In genomic region chr1:50970853-50971252, GRCm38 (mm10) we compare ENCODE assay signal across 25 mouse cellular contexts.
DNase-seq lines count a peak whose midpoint lies in the region; ATAC-seq and TF ChIP-seq lines count a peak whose summit lies in the region.
"Had no signal": no experiment of that assay in that cellular context is flagged by ENCODE, and none has a peak within 500 bp of the region (broad histone marks: within the 10 kb centered on the region; RNA-seq: fewer than 3 reads in every experiment).

No protein-coding gene starts in this region.

- TF ChIP-seq CTCF in lung, postnatal 0 days (IDR thresholded peaks at IDR 0.05), result no peak

- H3K4me2 ChIP-seq in limb, embryonic 14.5 days (replicated peaks; ENCODE audit: low read depth, low read length, severe bottlenecking), result no peak overlapping the region
- H3K4me2 ChIP-seq in lung, postnatal 0 days (replicated peaks; ENCODE audit: low read depth, low read length), result no peak overlapping the region
- H3K4me2 ChIP-seq in hindbrain, embryonic 11.5 days (replicated peaks; ENCODE audit: low read depth, low read length), result no peak overlapping the region
- H3K4me2 ChIP-seq: embryonic facial prominence, embryonic 13.5 days; forebrain, embryonic 13.5 days; heart, embryonic 11.5 days; hindbrain, embryonic 13.5 days had no signal

- ATAC-seq in limb, embryonic 14.5 days (ENCODE audit: low FRiP score, low read depth), result no peak; the same call in 1 of the 2 replicates
- ATAC-seq in lung, postnatal 0 days, result no peak; the same call in 1 of the 2 replicates
- no peak for ATAC-seq in hindbrain, embryonic 11.5 days (ENCODE audit: low FRiP score)
- ATAC-seq: activated CD4-positive, CD25-positive, alpha-beta regulatory T cell, adult 4 months; CD4-positive, CD25-positive, alpha-beta regulatory T cell, adult 4 months; forebrain, embryonic 13.5 days; forebrain, embryonic 16.5 days; hindbrain, embryonic 16.5 days had no signal

- H3K4me3 ChIP-seq in limb, embryonic 14.5 days (replicated peaks; ENCODE audit: low read length), result no peak overlapping the region
- no peak overlapping the region for H3K4me3 ChIP-seq in limb, embryonic 10.5 days
- H3K4me3 ChIP-seq in lung, postnatal 0 days (ENCODE audit: low read depth, low read length), result no peak overlapping the region
- no peak overlapping the region for H3K4me3 ChIP-seq in hindbrain, embryonic 11.5 days (ENCODE audit: low read depth, low read length)
- H3K4me3 ChIP-seq: embryonic facial prominence, embryonic 13.5 days; forebrain, embryonic 10.5 days; forebrain, embryonic 13.5 days; hindbrain, embryonic 13.5 days had no signal

- no peak overlapping the region for H3K9ac ChIP-seq in limb, embryonic 14.5 days (ENCODE audit: low read depth, low read length, severe bottlenecking)
- H3K9ac ChIP-seq in lung, postnatal 0 days (replicated peaks; ENCODE audit: low read depth), result no peak overlapping the region
- H3K9ac ChIP-seq in hindbrain, embryonic 11.5 days (ENCODE audit: low read depth, low read length), result no peak overlapping the region
- H3K9ac ChIP-seq: embryonic facial prominence, embryonic 13.5 days; forebrain, embryonic 13.5 days; hindbrain, embryonic 13.5 days had no signal

- no peaks in the 10 kb centered on the region for H3K36me3 ChIP-seq in limb, embryonic 14.5 days (ENCODE audit: control insufficient read depth, insufficient read depth, low read length)
- H3K36me3 ChIP-seq in limb, embryonic 10.5 days, result no peaks in the 10 kb centered on the region
- no peaks in the 10 kb centered on the region for H3K36me3 ChIP-seq in lung, postnatal 0 days (ENCODE audit: insufficient read depth, low read length)
- no peaks in the 10 kb centered on the region for H3K36me3 ChIP-seq in hindbrain, embryonic 11.5 days (ENCODE audit: control insufficient read depth, insufficient read depth, low read length)
- H3K36me3 ChIP-seq: embryonic facial prominence, embryonic 13.5 days; forebrain, embryonic 10.5 days; hindbrain, embryonic 13.5 days had no signal

- no peaks in the 10 kb centered on the region for H3K27me3 ChIP-seq in limb, embryonic 14.5 days (ENCODE audit: control insufficient read depth, insufficient read depth, low read length)
- no peaks in the 10 kb centered on the region for H3K27me3 ChIP-seq in limb, embryonic 10.5 days (ENCODE audit: low read depth, poor library complexity, severe bottlenecking)
- H3K27me3 ChIP-seq in lung, postnatal 0 days (replicated peaks; ENCODE audit: insufficient read depth, low read length), result no peaks in the 10 kb centered on the region
- no peaks in the 10 kb centered on the region for H3K27me3 ChIP-seq in hindbrain, embryonic 11.5 days (ENCODE audit: control insufficient read depth, insufficient read depth, low read length)
- H3K27me3 ChIP-seq: embryonic facial prominence, embryonic 13.5 days; forebrain, embryonic 13.5 days; hindbrain, embryonic 13.5 days had no signal

- no peak overlapping the region for H3K27ac ChIP-seq in limb, embryonic 14.5 days (replicated peaks; ENCODE audit: low read depth, low read length)
- H3K27ac ChIP-seq in limb, embryonic 10.5 days, result no peak overlapping the region
- H3K27ac ChIP-seq in lung, postnatal 0 days (ENCODE audit: low read length), result no peak overlapping the region
- no peak overlapping the region for H3K27ac ChIP-seq in hindbrain, embryonic 11.5 days (ENCODE audit: low read depth, low read length)
- H3K27ac ChIP-seq: embryonic facial prominence, embryonic 13.5 days; forebrain, embryonic 10.5 days; forebrain, embryonic 13.5 days; hindbrain, embryonic 13.5 days had no signal

- WGBS in limb, embryonic 14.5 days, result 46% methylated on average over 2 of the region's 2 CpGs
- WGBS in limb, embryonic 10.5 days, result 84% methylated on average over 2 of the region's 2 CpGs
- 43% methylated on average over 2 of the region's 2 CpGs for WGBS in lung, postnatal 0 days
- 83% methylated on average over 2 of the region's 2 CpGs for WGBS in hindbrain, embryonic 11.5 days

- peak; percentile 41 for DNase-seq in limb, embryonic 14.5 days (ENCODE audit: low spot score)
- DNase-seq in limb, embryonic 10.5 days (ENCODE audit: low spot score), result no peak
- DNase-seq in lung, postnatal 0 days (ENCODE audit: low spot score), result peak; percentile 22
- DNase-seq in lung, adult 18-20 months, result no peak
- peak; percentile 25 for DNase-seq in NIH3T3 (ENCODE audit: low read depth)
- peak; percentile 2 for DNase-seq in skeletal muscle tissue, adult 2 months (ENCODE audit: low read depth, low spot score)
- no peak for DNase-seq in hindbrain, embryonic 11.5 days (ENCODE audit: low spot score)
- DNase-seq: adrenal gland, postnatal 10 days; adrenal gland, postnatal 36 days; B cell, adult 2 months; cerebellum, adult 11 months; cerebellum, adult 2 months; cerebellum, adult 9-11 months; cerebellum, postnatal 25 days; gastrocnemius, postnatal 14 days; heart, adult 11 months had no signal

- H3K9me3 ChIP-seq in limb, embryonic 14.5 days (ENCODE audit: control insufficient read depth, low read length), result no peaks in the 10 kb centered on the region
- H3K9me3 ChIP-seq in limb, embryonic 10.5 days (replicated peaks), result no peaks in the 10 kb centered on the region
- no peaks in the 10 kb centered on the region for H3K9me3 ChIP-seq in lung, postnatal 0 days (ENCODE audit: low read length)
- H3K9me3 ChIP-seq in hindbrain, embryonic 11.5 days (ENCODE audit: control insufficient read depth, low read length), result no peaks in the 10 kb centered on the region
- H3K9me3 ChIP-seq: embryonic facial prominence, embryonic 13.5 days; forebrain, embryonic 10.5 days; forebrain, embryonic 13.5 days; hindbrain, embryonic 13.5 days had no signal

- no peaks in the 10 kb centered on the region for H3K4me1 ChIP-seq in limb, embryonic 14.5 days (ENCODE audit: control insufficient read depth, insufficient read depth, low read length)
- peaks cover 5% of the 10 kb centered on the region; the same call in 1 of the 2 replicates for H3K4me1 ChIP-seq in limb, embryonic 10.5 days
- H3K4me1 ChIP-seq in lung, postnatal 0 days (ENCODE audit: insufficient read depth, low read depth, low read length), result no peaks in the 10 kb centered on the region
- no peaks in the 10 kb centered on the region for H3K4me1 ChIP-seq in hindbrain, embryonic 11.5 days (replicated peaks; ENCODE audit: control insufficient read depth, insufficient read depth, low read length)
- H3K4me1 ChIP-seq: embryonic facial prominence, embryonic 13.5 days; forebrain, embryonic 10.5 days; forebrain, embryonic 13.5 days; hindbrain, embryonic 13.5 days had no signal

- no peak for TF ChIP-seq EP300 in lung, postnatal 0 days (IDR thresholded peaks at IDR 0.05)

- TF ChIP-seq POLR2A in limb, embryonic 14.5 days (IDR thresholded peaks at IDR 0.05; ENCODE audit: borderline replicate concordance, extremely low read depth, insufficient read depth, insufficient read length), result no peak

Comparison
In these comparisons a context has a peak if more than half of its experiments do, and no peak if none do; other contexts are left out.
1. DNase-seq: peak in limb, embryonic 14.5 days (single experiment), lung, postnatal 0 days (single experiment), NIH3T3 (single experiment) and skeletal muscle tissue, adult 2 months (single experiment); none in limb, embryonic 10.5 days (single experiment), lung, adult 18-20 months (0 of 2) and hindbrain, embryonic 11.5 days (single experiment).